Mouse (Mus musculus) kidney, adult 9 months (tissue): ENCODE measurements around the gene Tbc1d30.

Source experiments
- DNase-seq: peaks from one replicate; pipeline ENCODE4 v3.0.0; 2022

Gene Tbc1d30

GRCm38 (mm10) chr10:121262206-121262605, 88.9 kb downstream of the Tbc1d30 start:
- DNase-seq: no peak

- no peak for DNase-seq
These were observed 90.0 kb downstream of the Tbc1d30 start for GRCm38 (mm10) chr10:121261036-121261592.

GRCm38 (mm10) chr10:121256115-121256825, 94.8 kb downstream of the Tbc1d30 start:
- DNase-seq: peak; percentile 54

GRCm38 (mm10) chr10:121255465-121255864, 95.6 kb downstream of the Tbc1d30 start:
- DNase-seq: no peak

- no peak for DNase-seq
These were observed 96.7 kb downstream of the Tbc1d30 start for GRCm38 (mm10) chr10:121254343-121254742.

GRCm38 (mm10) chr10:121252781-121253180, 98.3 kb downstream of the Tbc1d30 start:
- DNase-seq: no peak

GRCm38 (mm10) chr10:121251191-121251590, 99.9 kb downstream of the Tbc1d30 start:
- DNase-seq: no peak

- DNase-seq: peak; percentile 65
These were observed 101.3 kb downstream of the Tbc1d30 start for GRCm38 (mm10) chr10:121249820-121250219.

- no peak for DNase-seq
These were observed 103.5 kb downstream of the Tbc1d30 start for GRCm38 (mm10) chr10:121247545-121247944.

GRCm38 (mm10) chr10:121246971-121247370, 104.1 kb downstream of the Tbc1d30 start:
- no peak for DNase-seq

- DNase-seq: no peak
These were observed 107.5 kb downstream of the Tbc1d30 start for GRCm38 (mm10) chr10:121243373-121244207.

GRCm38 (mm10) chr10:121242596-121242995, 108.5 kb downstream of the Tbc1d30 start:
- peak; percentile 74 for DNase-seq

GRCm38 (mm10) chr10:121239065-121239464, 112.0 kb downstream of the Tbc1d30 start:
- no peak for DNase-seq

- no peak for DNase-seq
These were observed 112.5 kb downstream of the Tbc1d30 start for GRCm38 (mm10) chr10:121238551-121238950.

GRCm38 (mm10) chr10:121237377-121237776, 113.7 kb downstream of the Tbc1d30 start:
- DNase-seq: no peak

GRCm38 (mm10) chr10:121235167-121235824, 115.8 kb downstream of the Tbc1d30 start:
- DNase-seq: no peak

- DNase-seq: no peak
These were observed 116.6 kb downstream of the Tbc1d30 start for GRCm38 (mm10) chr10:121234476-121234875.

- DNase-seq: no peak
These were observed 122.6 kb downstream of the Tbc1d30 start for GRCm38 (mm10) chr10:121228422-121228953.

GRCm38 (mm10) chr10:121227988-121228409, 123.1 kb downstream of the Tbc1d30 start:
- DNase-seq: no peak

- DNase-seq: no peak
These were observed 123.7 kb downstream of the Tbc1d30 start for GRCm38 (mm10) chr10:121227403-121227802.

GRCm38 (mm10) chr10:121225636-121226035, 125.4 kb downstream of the Tbc1d30 start:
- no peak for DNase-seq

GRCm38 (mm10) chr10:121222881-121223280, 128.2 kb downstream of the Tbc1d30 start:
- DNase-seq: no peak

- no peak for DNase-seq
These were observed 132.5 kb downstream of the Tbc1d30 start for GRCm38 (mm10) chr10:121218616-121219015.
